In the genomic region with DNA sequence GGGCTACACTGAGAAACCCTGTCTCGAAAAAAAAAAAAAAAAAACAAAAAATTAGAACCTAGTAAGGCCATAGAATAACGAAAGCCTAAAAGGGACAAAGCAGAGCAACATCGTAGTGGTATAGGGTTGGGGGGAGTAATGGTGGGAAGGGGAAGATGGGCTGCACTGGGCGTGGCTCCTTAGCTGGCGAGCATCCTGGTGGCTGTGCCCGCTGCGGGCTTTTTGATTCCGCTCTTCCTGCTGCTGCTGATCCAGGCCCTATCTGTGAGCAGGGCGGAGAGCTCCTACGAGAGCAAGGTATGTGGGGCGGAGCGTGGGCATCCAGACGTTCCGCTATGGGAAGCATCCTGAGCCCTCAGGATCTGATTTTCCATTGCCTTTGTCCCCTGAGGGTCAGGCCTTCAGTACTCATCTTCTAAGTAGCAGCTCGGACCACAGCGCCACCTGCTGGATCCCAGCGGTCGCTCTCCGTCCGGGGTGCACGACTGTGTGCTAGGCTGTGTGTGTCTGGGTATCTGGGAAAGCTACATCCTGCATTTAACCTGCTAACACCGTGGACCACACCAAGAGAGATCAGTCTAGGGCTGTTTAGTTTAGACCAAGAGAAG, we compare ENCODE assay signal across 8 mouse cellular contexts. TPM values are rescaled to one million over a fixed set of nuclear protein-coding genes. Genes with fewer than 3 reads are reported as not detected.
DNase-seq lines count a peak whose midpoint lies in the region; ATAC-seq and TF ChIP-seq lines count a peak whose summit lies in the region.

No protein-coding gene starts in this region.

- peak; percentile 92 for TF ChIP-seq CTCF in E14TG2a.4 (conservative IDR thresholded peaks at IDR 0.05; ENCODE audit: low read length)
- TF ChIP-seq CTCF in layer of hippocampus, adult 2 months (conservative IDR thresholded peaks at IDR 0.05): peak; percentile 98
- TF ChIP-seq CTCF in lung, embryonic 14.5 days (IDR thresholded peaks at IDR 0.05; ENCODE audit: low read depth): peak; percentile 99
- peak; percentile 96 for TF ChIP-seq CTCF in thymus, adult 2 months (IDR thresholded peaks at IDR 0.05; ENCODE audit: borderline replicate concordance, control insufficient read depth, extremely low read depth, insufficient read depth, low read length, poor library complexity)

- 0 out of 2 replicates have a peak, but pooled peaks cover 4% of the 10 kb centered on the region for H3K27me3 ChIP-seq in E14TG2a.4 (ENCODE audit: insufficient read depth, low read length)
- H3K27me3 ChIP-seq in forebrain, embryonic 13.5 days: no peaks in the 10 kb centered on the region
- H3K27me3 ChIP-seq in lung, embryonic 14.5 days (ENCODE audit: insufficient read depth, low read length): no peaks in the 10 kb centered on the region
- H3K27me3 ChIP-seq in thymus, adult 2 months (ENCODE audit: control insufficient read depth, insufficient read depth, low read length): no peaks in the 10 kb centered on the region

- no peaks in the 10 kb centered on the region for H3K9me3 ChIP-seq in E14TG2a.4 (ENCODE audit: low read length)
- no peaks in the 10 kb centered on the region for H3K9me3 ChIP-seq in forebrain, embryonic 13.5 days (replicated peaks)
- H3K9me3 ChIP-seq in lung, embryonic 14.5 days (ENCODE audit: low read depth, low read length): no peaks in the 10 kb centered on the region

- peak; percentile 83 for DNase-seq in c-Kit-positive CD71-positive TER-119-positive erythroid progenitor cells, embryonic 14.5 days (ENCODE audit: low spot score)
- DNase-seq in heart, postnatal 14 days: peak; percentile 86 to 92
- DNase-seq in layer of hippocampus, adult 2 months (ENCODE audit: low spot score in 2 of 2): peak; percentile 79 to 92
- DNase-seq in lung, embryonic 14.5 days: peak; percentile 94
- DNase-seq in ovary, adult 18-20 months (ENCODE audit: low spot score): peak; percentile 59
- DNase-seq in thymus, adult 2 months: peak; percentile 86

- H3K36me3 ChIP-seq in E14TG2a.4 (ENCODE audit: insufficient read depth, low read length): no peaks in the 10 kb centered on the region
- H3K36me3 ChIP-seq in forebrain, embryonic 13.5 days (ENCODE audit: poor library complexity, severe bottlenecking): no peaks in the 10 kb centered on the region
- no peaks in the 10 kb centered on the region for H3K36me3 ChIP-seq in lung, embryonic 14.5 days (ENCODE audit: insufficient read depth)
- H3K36me3 ChIP-seq in thymus, adult 2 months (ENCODE audit: control insufficient read depth, insufficient read depth, low read length): no peaks in the 10 kb centered on the region

- peak overlapping the region; percentile 73 for H3K9ac ChIP-seq in forebrain, embryonic 13.5 days
- peak overlapping the region; percentile 48 for H3K9ac ChIP-seq in lung, embryonic 14.5 days

- intact Hi-C loops in heart, postnatal 14 days (cut with DNase I): loop anchor here (2.0 kb wide), 1 partner anchor 385 kb away; no protein-coding TSS in a partner anchor

- peaks cover 75% of the 10 kb centered on the region for H3K4me1 ChIP-seq in E14TG2a.4 (replicated peaks; ENCODE audit: low read depth, low read length)
- no peaks in the 10 kb centered on the region for H3K4me1 ChIP-seq in forebrain, embryonic 13.5 days
- H3K4me1 ChIP-seq in lung, embryonic 14.5 days (ENCODE audit: insufficient read depth): no peaks in the 10 kb centered on the region
- H3K4me1 ChIP-seq in thymus, adult 2 months (replicated peaks; ENCODE audit: control insufficient read depth, insufficient read depth, low read length): peaks cover 8% of the 10 kb centered on the region

- 7% methylated on average over 22 of the region's 22 CpGs for WGBS in forebrain, embryonic 13.5 days
- WGBS in lung, embryonic 14.5 days: 7% methylated on average over 22 of the region's 22 CpGs
- 22% methylated on average over 22 of the region's 22 CpGs for WGBS in thymus, adult 2 months

- H3K27ac ChIP-seq in forebrain, embryonic 13.5 days: peak overlapping the region; percentile 61; the same call in 1 of the 2 replicates
- peak overlapping the region; percentile 80 for H3K27ac ChIP-seq in layer of hippocampus, adult 2 months
- H3K27ac ChIP-seq in lung, embryonic 14.5 days (ENCODE audit: low read depth): no peak overlapping the region
- H3K27ac ChIP-seq in thymus, adult 2 months (ENCODE audit: control insufficient read depth, insufficient read depth, low read length): no peak overlapping the region

- H3K4me3 ChIP-seq in E14TG2a.4 (replicated peaks; ENCODE audit: low read length): peak overlapping the region; percentile 68
- peak overlapping the region; percentile 41 for H3K4me3 ChIP-seq in forebrain, embryonic 13.5 days
- peak overlapping the region; percentile 42 for H3K4me3 ChIP-seq in layer of hippocampus, adult 2 months
- H3K4me3 ChIP-seq in lung, embryonic 14.5 days (ENCODE audit: low read depth, low read length): peak overlapping the region; percentile 22
- no peak overlapping the region for H3K4me3 ChIP-seq in thymus, adult 2 months (ENCODE audit: control insufficient read depth, insufficient read depth, low read length)

- H3K4me2 ChIP-seq in forebrain, embryonic 13.5 days: peak overlapping the region; percentile 66
- peak overlapping the region; percentile 65 for H3K4me2 ChIP-seq in lung, embryonic 14.5 days

- TF ChIP-seq POLR2A in thymus, adult 2 months (IDR thresholded peaks at IDR 0.05; ENCODE audit: control insufficient read depth, extremely low read depth, insufficient read depth, low read length, poor library complexity): no peak

- ATAC-seq in forebrain, embryonic 13.5 days: peak; percentile 97
- ATAC-seq in lung, embryonic 14.5 days (ENCODE audit: insufficient read depth): peak; percentile 92

RNA-seq across cellular contexts. Expression of a gene that starts 3.5 kb away (rescaled TPM):
- not detected in 2 replicates for polyA plus RNA-seq in forebrain, embryonic 13.5 days (2015; fragmentation: Nextera tagmentation; extraction: Ambion mirVana)
- not detected for total RNA-seq in heart, postnatal 14 days (2021)
- not detected for total RNA-seq in layer of hippocampus, adult 2 months (2021)
- polyA plus RNA-seq in lung, embryonic 14.5 days (2014; fragmentation: Nextera tagmentation; extraction: Ambion mirVana): not detected in 2 replicates
- polyA plus RNA-seq in thymus, adult 2 months (2012; rRNA removed): not detected in 2 replicates

RNA-seq across cellular contexts. Expression of a gene that starts 11.9 kb away (rescaled TPM):
- 0.25 and 0.49 TPM in 2 replicates for polyA plus RNA-seq in forebrain, embryonic 13.5 days (2015; fragmentation: Nextera tagmentation; extraction: Ambion mirVana)
- 1 to 10 TPM; 2.3 TPM for total RNA-seq in heart, postnatal 14 days (2021)
- not detected for total RNA-seq in layer of hippocampus, adult 2 months (2021)
- polyA plus RNA-seq in lung, embryonic 14.5 days (2014; fragmentation: Nextera tagmentation; extraction: Ambion mirVana): 0.24 and 0.60 TPM in 2 replicates
- 1.3 and 1.5 TPM in 2 replicates for polyA plus RNA-seq in thymus, adult 2 months (2012; rRNA removed)

Comparison
In these comparisons a context has a peak if more than half of its experiments do, and no peak if none do; other contexts are left out.
1. H3K27ac ChIP-seq: peak in forebrain, embryonic 13.5 days (single experiment) and layer of hippocampus, adult 2 months (single experiment); none in lung, embryonic 14.5 days (single experiment) and thymus, adult 2 months (single experiment).
2. Peak in every context shown above with its lines, with median percentiles within 50 percentile points of each other: CTCF ChIP-seq and DNase-seq.